Comparison of ENCODE assay signal across 16 mouse cellular contexts in genomic region chr2:8628485-8629208, GRCm38 (mm10).
A peak's percentile ranks its signal among the peaks of the same experiment; 100 is the strongest.
DNase-seq lines count a peak whose midpoint lies in the region; ATAC-seq lines count a peak whose summit lies in the region.
"Had no signal": no experiment of that assay in that cellular context is flagged by ENCODE, and none has a peak within 500 bp of the region (broad histone marks: within the 10 kb centered on the region; RNA-seq: fewer than 3 reads in every experiment).

No protein-coding gene starts in this region.

- 90% methylated on average over 2 of the region's 2 CpGs for WGBS in midbrain, embryonic 11.5 days

- H3K9ac ChIP-seq in midbrain, embryonic 11.5 days (ENCODE audit: low read length) = no peak overlapping the region
- H3K9ac ChIP-seq: stomach, embryonic 15.5 days had no signal

- no peaks in the 10 kb centered on the region for H3K27me3 ChIP-seq in midbrain, embryonic 11.5 days (ENCODE audit: control insufficient read depth, insufficient read depth, low read length)
- H3K27me3 ChIP-seq: stomach, embryonic 15.5 days had no signal

- H3K4me2 ChIP-seq in midbrain, embryonic 11.5 days = no peak overlapping the region
- H3K4me2 ChIP-seq: stomach, embryonic 15.5 days had no signal

- no peaks in the 10 kb centered on the region for H3K4me1 ChIP-seq in midbrain, embryonic 11.5 days (ENCODE audit: control insufficient read depth, insufficient read depth, low read length)
- H3K4me1 ChIP-seq: stomach, embryonic 15.5 days had no signal

- intact Hi-C loops in left cerebral cortex, postnatal 14 days (cut with DNase I) = no loop called here
- intact Hi-C loops in gastrocnemius, postnatal 14 days (cut with DNase I; ENCODE audit: low total_unique reads) = no loop called here

- DNase-seq in frontal cortex, postnatal 14 days (ENCODE audit: low spot score in 2 of 2) = no peak
- DNase-seq in spleen, adult 12 weeks (ENCODE audit: low spot score) = peak; percentile 2
- DNase-seq in spleen, adult 18-20 months = no peak
- DNase-seq in left cerebral cortex, postnatal 14 days (ENCODE audit: low spot score in 2 of 2) = peak; percentile 16 to 34
- DNase-seq in midbrain, embryonic 11.5 days (ENCODE audit: low spot score, missing footprints) = no peak
- no peak for DNase-seq in gastrocnemius, postnatal 14 days
- DNase-seq in kidney, adult 18-20 months = no peak
- DNase-seq: gastrocnemius, postnatal 10 days; midbrain, embryonic 14.5 days; right cerebral cortex, postnatal 14 days; thymus, postnatal 4 days had no signal

- H3K27ac ChIP-seq in midbrain, embryonic 11.5 days (ENCODE audit: low read depth, low read length) = no peak overlapping the region
- H3K27ac ChIP-seq: stomach, embryonic 15.5 days had no signal

- peak; percentile 20; the same call in 1 of the 2 replicates for ATAC-seq in frontal cortex, adult (ENCODE audit: low TSS enrichment)
- ATAC-seq in midbrain, embryonic 11.5 days (ENCODE audit: low FRiP score) = no peak
- ATAC-seq: activated CD4-positive, CD25-positive, alpha-beta regulatory T cell, adult 4 months; intestine, embryonic 16.5 days; lung, postnatal 0 days had no signal

- no peaks in the 10 kb centered on the region for H3K9me3 ChIP-seq in midbrain, embryonic 11.5 days (ENCODE audit: control insufficient read depth, low read length)
- H3K9me3 ChIP-seq: stomach, embryonic 15.5 days had no signal

- no peak overlapping the region for H3K4me3 ChIP-seq in midbrain, embryonic 11.5 days (ENCODE audit: low read depth, low read length)
- H3K4me3 ChIP-seq: stomach, embryonic 15.5 days had no signal

- no peaks in the 10 kb centered on the region for H3K36me3 ChIP-seq in midbrain, embryonic 11.5 days (ENCODE audit: control insufficient read depth, insufficient read depth, low read length)
- H3K36me3 ChIP-seq: stomach, embryonic 15.5 days had no signal

Comparison
In these comparisons a context has a peak if more than half of its experiments do, and no peak if none do; other contexts are left out.
1. DNase-seq: peak in spleen, adult 12 weeks (single experiment) and left cerebral cortex, postnatal 14 days (2 of 2); none in frontal cortex, postnatal 14 days (0 of 2), spleen, adult 18-20 months (0 of 2), midbrain, embryonic 11.5 days (single experiment), gastrocnemius, postnatal 14 days (single experiment) and kidney, adult 18-20 months (single experiment).